Mouse (Mus musculus) thymus, adult 2 months (tissue): Measurements from ENCODE around the gene Ush1g.

Experiments
- CTCF ChIP-seq: fragments of 200-500 bp; IDR thresholded peaks from 2 replicates; pipeline ENCODE4 v1.5.1; 2012; ENCODE audit warnings: mild to moderate bottlenecking, control low read depth, low read length, moderate library complexity, borderline replicate concordance; ENCODE audit not compliant: control insufficient read depth, poor library complexity, insufficient read depth; ENCODE audit errors: extremely low read depth
- POLR2A ChIP-seq: fragments of 200-500 bp; IDR thresholded peaks from 2 replicates; pipeline ENCODE4 v1.6.1; 2012; ENCODE audit warnings: mild to moderate bottlenecking, low read length, control low read depth, moderate library complexity; ENCODE audit not compliant: control insufficient read depth, poor library complexity, insufficient read depth; ENCODE audit errors: extremely low read depth

GRCm38 (mm10) chr11:115290919-115291318 lies 30.9 kb downstream of the Ush1g start:
- TF ChIP-seq CTCF (no peak), POLR2A (no peak)
